Mouse (Mus musculus): ENCODE results near the gene Asic3.
A peak's percentile ranks its signal among the peaks of the same experiment; 100 is the strongest.

The Asic3 gene

DNA sequence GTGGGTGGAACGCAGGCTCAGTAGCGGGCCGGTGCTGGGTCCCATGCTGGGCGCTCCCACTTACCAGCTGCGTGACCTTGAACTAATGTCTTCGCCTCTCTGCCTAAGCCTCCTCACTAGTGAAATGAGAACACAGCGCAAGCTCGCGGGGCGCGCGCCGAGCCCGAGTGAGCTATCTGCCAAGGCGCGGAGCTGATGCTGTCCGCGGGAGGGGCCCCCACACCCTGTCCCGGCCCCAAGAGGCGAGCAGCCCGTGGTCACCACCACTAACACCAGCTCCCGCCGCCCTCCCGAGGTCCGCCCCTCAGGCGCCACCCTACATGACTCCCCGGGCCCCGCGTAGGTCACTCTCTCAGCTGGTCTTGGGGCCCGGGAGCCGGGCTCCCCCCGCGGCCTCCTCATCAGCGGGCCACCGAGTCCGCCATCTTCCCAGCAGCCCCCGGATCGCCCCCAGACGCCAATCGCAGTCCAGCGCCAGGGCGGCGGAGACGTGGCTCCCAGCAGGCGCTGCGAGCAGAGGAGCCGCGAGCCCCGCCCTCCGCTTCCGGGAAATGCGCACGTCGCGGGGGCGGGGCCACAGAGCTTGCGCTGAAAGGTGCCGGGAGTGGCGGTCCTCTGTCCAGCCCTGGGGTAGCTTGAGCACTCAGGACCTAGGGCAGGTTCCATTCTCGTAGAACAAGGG lies 31.7 kb downstream of the Asic3 start, which contains the start of gene Fastk:
Fastk (minus strand) TSS at position 542 of the 682 bp plus-strand sequence.
- H3K36me3 ChIP-seq (ENCODE audit: control insufficient read depth, insufficient read depth, low read length, poor library complexity, severe bottlenecking) = no peaks in the 10 kb centered on the region; the same call in 1 of the 2 replicates
- H3K27me3 ChIP-seq (ENCODE audit: control insufficient read depth, insufficient read depth, low read length, poor library complexity, severe bottlenecking) = no peaks in the 10 kb centered on the region
- DNase-seq (ENCODE audit: low read depth, low spot score) = peak; percentile 93

DNA sequence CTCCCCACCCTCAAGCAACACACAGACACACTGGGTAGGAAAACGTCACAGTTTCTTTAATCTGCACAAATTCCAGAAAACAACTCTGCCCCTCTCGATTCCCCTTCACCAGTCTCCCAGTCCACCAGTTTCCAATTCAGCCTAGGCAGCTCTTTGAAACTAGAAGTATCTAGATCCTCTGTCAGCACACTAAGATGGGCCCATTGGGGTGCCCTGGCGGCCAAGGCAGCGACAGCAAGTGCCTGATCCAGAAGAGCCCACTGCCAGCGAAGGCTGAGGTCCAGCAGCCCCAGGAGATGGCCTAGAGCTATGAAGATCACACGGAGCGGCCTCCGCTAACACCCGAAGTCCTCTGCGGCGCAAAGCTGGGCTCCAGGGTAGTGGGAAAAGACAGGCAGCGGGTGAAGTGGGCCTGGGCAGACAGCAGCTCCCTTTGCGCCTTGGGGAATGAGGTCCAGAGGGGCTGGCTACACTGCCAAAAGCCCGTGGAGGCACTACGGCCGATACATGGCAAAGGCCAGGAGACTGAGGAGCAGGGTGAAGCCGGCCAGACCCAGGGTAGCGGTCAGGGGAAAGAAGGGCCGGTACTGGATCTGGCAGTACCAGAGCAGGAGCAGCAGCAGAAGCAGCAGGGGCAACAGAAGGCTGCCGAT lies 32.4 kb downstream of the Asic3 start:
- no peaks in the 10 kb centered on the region; the same call in 1 of the 2 replicates for H3K36me3 ChIP-seq (ENCODE audit: control insufficient read depth, insufficient read depth, low read length, poor library complexity, severe bottlenecking)
- no peak for DNase-seq (ENCODE audit: low read depth, low spot score)

DNA sequence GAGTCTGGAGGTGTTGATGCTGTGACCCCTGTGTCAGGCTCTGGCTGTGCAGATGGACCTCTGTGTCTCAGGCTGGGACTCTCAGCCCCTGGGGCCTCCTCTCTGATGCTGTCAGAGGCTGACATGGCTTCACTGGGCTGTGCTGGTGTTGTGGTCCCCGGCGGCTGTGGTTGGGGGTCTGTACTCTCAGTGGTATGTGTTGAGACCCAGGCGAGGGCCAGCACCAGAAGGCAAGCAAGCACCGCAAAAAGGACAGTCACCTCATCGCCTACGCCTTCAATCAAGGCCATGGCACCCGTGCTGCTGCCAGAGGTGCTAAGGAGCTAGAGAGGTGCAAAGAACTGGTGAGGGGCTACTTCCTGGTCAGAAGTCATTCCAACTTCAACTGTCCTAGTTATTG lies 33.4 kb downstream of the Asic3 start:
- H3K27me3 ChIP-seq (ENCODE audit: control insufficient read depth, insufficient read depth, low read length, poor library complexity, severe bottlenecking) = no peaks in the 10 kb centered on the region
- no peak for DNase-seq (ENCODE audit: low read depth, low spot score)
- no peaks in the 10 kb centered on the region; the same call in 1 of the 2 replicates for H3K36me3 ChIP-seq (ENCODE audit: control insufficient read depth, insufficient read depth, low read length, poor library complexity, severe bottlenecking)

More for the DNA sequence above, 32.4 kb downstream of the Asic3 start:
- H3K27me3 ChIP-seq (ENCODE audit: control insufficient read depth, insufficient read depth, low read length, poor library complexity, severe bottlenecking) = no peaks in the 10 kb centered on the region

- Histone ChIP-seq H3K27me3 (ENCODE audit: control insufficient read depth, insufficient read depth, low read length, poor library complexity, severe bottlenecking) (no peaks in the 10 kb centered on the region), H3K36me3 (ENCODE audit: control insufficient read depth, insufficient read depth, low read length, poor library complexity, severe bottlenecking) (no peaks in the 10 kb centered on the region; the same call in 1 of the 2 replicates)
- peak; percentile 89 for DNase-seq (ENCODE audit: low read depth, low spot score)
Measured at GRCm38 (mm10) chr5:24447624-24448298, 34.6 kb downstream of the Asic3 start, which contains the start of gene Tmub1. Tmub1 (minus strand) TSS chr5:24447854.

GRCm38 (mm10) chr5:24451264-24452029 lies 38.3 kb downstream of the Asic3 start:
- peak; percentile 91 for DNase-seq (ENCODE audit: low read depth, low spot score)
- no peaks in the 10 kb centered on the region for H3K27me3 ChIP-seq (ENCODE audit: control insufficient read depth, insufficient read depth, low read length, poor library complexity, severe bottlenecking)

DNA sequence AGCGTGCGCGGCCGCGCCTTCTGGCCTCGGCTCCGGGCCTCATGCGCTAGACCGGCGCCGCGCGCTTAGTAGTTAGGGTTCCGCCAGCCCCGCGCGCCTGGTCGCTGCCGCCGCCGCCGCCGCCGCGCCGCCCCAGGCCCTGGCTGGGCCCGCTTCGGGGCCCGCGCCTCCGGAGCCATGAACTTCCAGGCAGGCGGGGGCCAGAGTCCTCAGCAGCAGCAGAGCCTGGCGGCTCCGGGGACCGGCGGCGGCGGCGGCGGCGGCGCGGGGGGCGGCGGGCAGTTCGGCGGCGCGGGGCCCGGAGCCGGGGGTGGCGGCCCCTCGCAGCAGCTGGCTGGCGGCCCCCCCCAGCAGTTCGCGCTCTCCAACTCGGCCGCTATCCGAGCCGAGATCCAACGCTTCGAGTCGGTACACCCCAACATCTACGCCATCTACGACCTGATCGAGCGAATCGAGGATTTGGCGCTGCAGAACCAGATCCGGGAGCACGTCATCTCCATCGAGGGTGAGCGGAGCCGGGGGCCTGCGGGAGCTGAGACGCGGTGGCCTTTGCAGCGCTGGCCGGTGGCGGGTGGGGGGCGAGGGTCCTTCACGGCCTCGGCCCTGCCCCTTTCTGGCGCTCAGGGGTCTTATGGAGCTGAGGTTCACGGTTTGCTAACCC lies 39.0 kb downstream of the Asic3 start, which contains the start of gene Agap3:
Agap3 (plus strand) TSS at position 148 of the 661 bp plus-strand sequence.
- H3K36me3 ChIP-seq (ENCODE audit: control insufficient read depth, insufficient read depth, low read length, poor library complexity, severe bottlenecking) = no peaks in the 10 kb centered on the region

More at GRCm38 (mm10) chr5:24451264-24452029, 38.3 kb downstream of the Asic3 start:
- no peaks in the 10 kb centered on the region for H3K36me3 ChIP-seq (ENCODE audit: control insufficient read depth, insufficient read depth, low read length, poor library complexity, severe bottlenecking)

DNA sequence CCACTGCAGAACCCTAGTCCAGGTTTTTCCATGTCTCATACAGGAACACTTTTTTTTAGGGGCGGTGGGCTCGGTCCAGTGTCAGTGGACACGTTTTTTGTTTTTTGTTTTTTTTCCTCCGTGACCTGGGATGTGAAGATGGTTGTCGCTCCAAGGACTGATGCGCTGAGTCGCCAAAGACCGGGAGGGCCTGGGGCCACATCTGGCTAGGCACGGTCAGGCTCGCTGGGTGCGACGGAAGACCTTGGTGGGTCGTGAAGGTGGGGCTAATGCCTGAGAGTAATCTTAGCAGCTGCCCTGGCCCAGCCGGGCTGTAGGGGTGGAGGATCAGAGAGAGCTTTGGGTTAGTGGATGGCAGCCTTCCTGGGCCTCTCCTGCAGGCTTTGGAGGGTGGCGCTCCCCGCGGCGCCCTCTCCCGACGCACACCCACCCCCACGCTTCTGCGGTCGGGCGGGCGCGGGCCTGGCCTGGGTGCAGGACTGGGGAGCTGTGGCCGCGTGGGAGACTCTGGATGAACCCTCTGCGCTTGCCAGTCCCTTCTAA lies 39.6 kb downstream of the Asic3 start:
- H3K36me3 ChIP-seq (ENCODE audit: control insufficient read depth, insufficient read depth, low read length, poor library complexity, severe bottlenecking) = no peaks in the 10 kb centered on the region
- H3K27me3 ChIP-seq (ENCODE audit: control insufficient read depth, insufficient read depth, low read length, poor library complexity, severe bottlenecking) = no peaks in the 10 kb centered on the region
- DNase-seq (ENCODE audit: low read depth, low spot score) = peak; percentile 28

More for the DNA sequence above, 39.0 kb downstream of the Asic3 start, which contains the start of gene Agap3:
- H3K27me3 ChIP-seq (ENCODE audit: control insufficient read depth, insufficient read depth, low read length, poor library complexity, severe bottlenecking) = no peaks in the 10 kb centered on the region
- peak; percentile 42 for DNase-seq (ENCODE audit: low read depth, low spot score)

GRCm38 (mm10) chr5:24453283-24453984 lies 40.2 kb downstream of the Asic3 start:
- Histone ChIP-seq H3K36me3 (ENCODE audit: control insufficient read depth, insufficient read depth, low read length, poor library complexity, severe bottlenecking) (no peaks in the 10 kb centered on the region), H3K27me3 (ENCODE audit: control insufficient read depth, insufficient read depth, low read length, poor library complexity, severe bottlenecking) (no peaks in the 10 kb centered on the region)
- DNase-seq (ENCODE audit: low read depth, low spot score) = no peak

DNA sequence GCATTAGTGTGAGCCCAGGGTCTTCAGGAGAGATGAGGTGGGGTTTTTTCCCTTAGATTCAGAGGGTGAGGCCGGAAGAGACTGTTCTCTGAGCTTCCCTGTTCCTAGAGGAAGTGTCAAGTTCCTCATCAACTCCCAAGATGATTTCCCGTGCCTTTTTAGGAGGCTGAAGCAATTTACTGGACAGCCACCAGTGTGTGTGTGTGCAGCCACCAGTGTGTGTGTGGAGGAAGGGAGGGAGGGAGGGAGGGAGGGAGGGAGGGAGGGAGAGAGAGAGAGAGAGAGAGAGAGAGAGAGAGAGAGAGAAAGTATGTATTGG lies 40.8 kb downstream of the Asic3 start:
- no peaks in the 10 kb centered on the region for H3K36me3 ChIP-seq (ENCODE audit: control insufficient read depth, insufficient read depth, low read length, poor library complexity, severe bottlenecking)
- no peak for DNase-seq (ENCODE audit: low read depth, low spot score)
- no peaks in the 10 kb centered on the region for H3K27me3 ChIP-seq (ENCODE audit: control insufficient read depth, insufficient read depth, low read length, poor library complexity, severe bottlenecking)

- Histone ChIP-seq H3K27me3 (ENCODE audit: control insufficient read depth, insufficient read depth, low read length, poor library complexity, severe bottlenecking) (no peaks in the 10 kb centered on the region), H3K36me3 (ENCODE audit: control insufficient read depth, insufficient read depth, low read length, poor library complexity, severe bottlenecking) (no peaks in the 10 kb centered on the region)
- no peak for DNase-seq (ENCODE audit: low read depth, low spot score)
Measured at GRCm38 (mm10) chr5:24455076-24455475, 41.9 kb downstream of the Asic3 start.

GRCm38 (mm10) chr5:24455613-24456012 lies 42.4 kb downstream of the Asic3 start:
- H3K27me3 ChIP-seq (ENCODE audit: control insufficient read depth, insufficient read depth, low read length, poor library complexity, severe bottlenecking) = no peaks in the 10 kb centered on the region
- no peak for DNase-seq (ENCODE audit: low read depth, low spot score)
- H3K36me3 ChIP-seq (ENCODE audit: control insufficient read depth, insufficient read depth, low read length, poor library complexity, severe bottlenecking) = no peaks in the 10 kb centered on the region

DNA sequence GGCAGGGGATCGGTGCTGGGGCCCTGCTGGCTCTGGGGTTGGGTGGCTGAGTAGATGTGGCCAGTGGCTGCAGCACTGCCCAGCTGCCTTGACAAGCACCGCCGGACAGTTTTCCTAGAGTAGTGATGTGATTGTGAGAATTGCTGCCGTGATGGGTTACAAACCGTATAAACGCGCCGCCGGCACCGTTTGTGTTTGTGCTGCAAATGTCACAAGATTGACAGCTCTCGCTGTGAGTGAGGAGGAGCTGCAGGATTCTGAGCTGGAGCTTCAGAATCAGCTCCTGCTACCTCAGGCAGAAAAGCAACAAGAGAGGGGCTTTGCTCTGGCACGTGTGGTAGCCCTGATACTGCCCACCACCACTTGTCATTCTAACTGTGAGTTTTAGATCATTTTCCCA lies 53.6 kb downstream of the Asic3 start:
- no peak for DNase-seq (ENCODE audit: low read depth, low spot score)
- H3K36me3 ChIP-seq (ENCODE audit: control insufficient read depth, insufficient read depth, low read length, poor library complexity, severe bottlenecking) = no peaks in the 10 kb centered on the region; the same call in 1 of the 2 replicates
- no peaks in the 10 kb centered on the region for H3K27me3 ChIP-seq (ENCODE audit: control insufficient read depth, insufficient read depth, low read length, poor library complexity, severe bottlenecking)
